Mouse (Mus musculus) heart, postnatal 0 days (tissue): ENCODE measurements at regions not wholly inside any gene's neighbourhood (a gene's known extent, or its start where the extent isn't known, plus 50 kb on each side); places are given as distances from the start of the nearest gene placed in this dataset.

Source experiments
- ATAC-seq: fragments of 200-750 bp; cut with Nextera tagmentation; 2 replicates; pipeline ENCODE4 v1.8.0; 2017; ENCODE audit warnings: low read depth, moderate number of reproducible peaks, moderate library complexity; ENCODE audit not compliant: insufficient read depth
- DNase-seq: peaks from one replicate; pipeline ENCODE4 v3.0.0-alpha.2; 2016; ENCODE audit warnings: low spot score
- H3K27ac ChIP-seq: fragments of 300-500 bp; sonication (generic); 2 replicates; pipeline ENCODE4 v1.5.1; 2014; ENCODE audit warnings: low read depth, mild to moderate bottlenecking
- H3K27me3 ChIP-seq: fragments of 300-500 bp; sonication (generic); 2 replicates; pipeline ENCODE4 v1.6.1; 2014; ENCODE audit warnings: low read length, mixed read lengths; ENCODE audit not compliant: control insufficient read depth, insufficient read depth
- H3K36me3 ChIP-seq: fragments of 300-500 bp; sonication (generic); replicated peaks from 2 replicates; pipeline ENCODE4 v1.6.1; 2014; ENCODE audit warnings: low read length, mixed read lengths; ENCODE audit not compliant: control insufficient read depth, insufficient read depth
- H3K4me1 ChIP-seq: fragments of 300-500 bp; sonication (generic); 2 replicates; pipeline ENCODE4 v1.6.1; 2014; ENCODE audit warnings: antibody characterized with exemption; ENCODE audit not compliant: control insufficient read depth, insufficient read depth
- H3K4me2 ChIP-seq: fragments of 300-500 bp; sonication (generic); 2 replicates; pipeline ENCODE4 v1.6.1; 2014; ENCODE audit warnings: low read depth, mild to moderate bottlenecking, low read length, moderate library complexity
- H3K4me3 ChIP-seq: fragments of 300-500 bp; sonication (generic); 2 replicates; pipeline ENCODE4 v1.5.1; 2014; ENCODE audit warnings: low read depth, low read length
- H3K9ac ChIP-seq: fragments of 300-500 bp; sonication (generic); replicated peaks from 2 replicates; pipeline ENCODE4 v1.6.1; 2014; ENCODE audit warnings: low read depth, low read length, mixed read lengths
- H3K9me3 ChIP-seq: fragments of 300-500 bp; sonication (generic); replicated peaks from 2 replicates; pipeline ENCODE4 v1.6.1; 2016; ENCODE audit warnings: low read length; ENCODE audit not compliant: control insufficient read depth
- CTCF ChIP-seq: IDR thresholded peaks from 2 replicates; pipeline ENCODE4 v1.5.1; 2016; ENCODE audit warnings: antibody characterized with exemption, control low read depth, low read depth
- EP300 ChIP-seq: IDR thresholded peaks from 2 replicates; pipeline ENCODE4 v1.6.1; 2016; ENCODE audit warnings: antibody characterized with exemption, low read depth
- WGBS: fragments of 180-500 bp; shearing (Covaris S2); extraction: QIAGEN DNeasy Blood & Tissue Kit; methylation state at CpG from one replicate; pipeline ENCODE4 v1.1.7; 2014; 5-methylcytosine and 5-hydroxymethylcytosine counted together

DNA sequence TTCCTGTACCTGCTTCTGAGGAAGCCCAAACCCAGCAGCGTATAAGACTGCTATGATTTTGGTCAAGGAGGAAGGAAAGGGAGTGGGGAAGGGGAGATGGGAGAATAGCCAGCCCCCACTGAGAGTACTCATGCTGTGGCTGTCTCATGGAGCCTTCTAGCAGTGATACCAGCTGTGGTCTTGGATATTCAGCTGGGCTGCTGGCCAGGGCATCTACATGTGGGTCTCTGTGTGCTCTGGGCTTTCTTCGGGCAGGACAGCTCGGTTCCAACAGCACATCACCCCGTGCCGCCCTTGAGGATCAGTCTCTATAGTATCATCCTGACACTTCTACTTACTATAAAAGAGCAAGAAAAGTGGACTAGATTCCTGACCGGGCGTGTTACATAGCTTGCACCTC lies 90.6 kb upstream of the Dapk1 start:
- Histone ChIP-seq H3K4me3 (no peak overlapping the region), H3K27ac (no peak overlapping the region), H3K4me2 (no peak overlapping the region), H3K9ac (no peak overlapping the region), H3K4me1 (no peaks in the 10 kb centered on the region), H3K36me3 (no peaks in the 10 kb centered on the region), H3K27me3 (no peaks in the 10 kb centered on the region), H3K9me3 (no peaks in the 10 kb centered on the region)
- DNase-seq (no peak), ATAC-seq (no peak)
- WGBS, result 86% methylated on average over 7 of the region's 7 CpGs
- TF ChIP-seq CTCF (no peak), EP300 (no peak)

DNA sequence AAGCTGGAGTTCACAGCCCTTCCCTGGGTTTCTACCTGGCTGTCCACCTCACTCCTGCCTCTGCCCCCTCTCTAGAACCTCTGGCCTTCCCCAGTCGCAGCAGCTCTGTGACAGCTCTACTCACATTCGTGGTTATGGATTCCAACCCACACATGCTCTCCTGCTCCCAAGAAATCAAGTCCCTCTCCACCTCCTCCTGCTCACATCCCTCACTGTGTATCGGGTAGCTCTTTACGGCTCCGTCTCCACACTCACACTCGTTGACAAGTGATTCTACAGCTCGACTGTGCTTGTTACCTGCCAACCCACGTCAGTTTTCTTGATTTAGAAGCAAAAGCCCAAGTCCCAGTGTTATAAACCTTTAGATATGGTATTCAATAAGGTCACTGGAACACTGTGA lies 90.1 kb upstream of the Dapk1 start:
- no peak overlapping the region for H3K4me3 ChIP-seq
- H3K27me3 ChIP-seq, result no peaks in the 10 kb centered on the region
- TF ChIP-seq EP300, result no peak
- no peak for TF ChIP-seq CTCF
- H3K27ac ChIP-seq, result no peak overlapping the region
- no peak overlapping the region for H3K4me2 ChIP-seq
- H3K4me1 ChIP-seq, result no peaks in the 10 kb centered on the region
- H3K9ac ChIP-seq, result no peak overlapping the region
- DNase-seq (no peak), ATAC-seq (no peak)
- H3K36me3 ChIP-seq, result no peaks in the 10 kb centered on the region
- WGBS, result 63% methylated on average over 8 of the region's 8 CpGs
- H3K9me3 ChIP-seq, result no peaks in the 10 kb centered on the region

GRCm38 (mm10) chr13:60513756-60514155 lies 88.0 kb upstream of the Dapk1 start:
- no peak for ATAC-seq

GRCm38 (mm10) chr13:60514806-60515205 lies 86.9 kb upstream of the Dapk1 start:
- no peaks in the 10 kb centered on the region for H3K27me3 ChIP-seq
- no peak overlapping the region for H3K4me2 ChIP-seq
- WGBS, result 74% methylated on average over 9 of the region's 9 CpGs
- no peaks in the 10 kb centered on the region for H3K36me3 ChIP-seq
- H3K4me1 ChIP-seq, result no peaks in the 10 kb centered on the region
- TF ChIP-seq EP300 (no peak), CTCF (no peak)
- H3K9me3 ChIP-seq, result no peaks in the 10 kb centered on the region
- no peak overlapping the region for H3K27ac ChIP-seq
- ATAC-seq (no peak), DNase-seq (no peak)
- no peak overlapping the region for H3K9ac ChIP-seq
- no peak overlapping the region for H3K4me3 ChIP-seq

More at GRCm38 (mm10) chr13:60513756-60514155, 88.0 kb upstream of the Dapk1 start:
- no peak for DNase-seq
- Histone ChIP-seq H3K4me2 (no peak overlapping the region), H3K9ac (no peak overlapping the region), H3K27ac (no peak overlapping the region), H3K27me3 (no peaks in the 10 kb centered on the region), H3K9me3 (no peaks in the 10 kb centered on the region), H3K4me3 (no peak overlapping the region), H3K36me3 (no peaks in the 10 kb centered on the region), H3K4me1 (no peaks in the 10 kb centered on the region)
- 63% methylated on average over 7 of the region's 7 CpGs for WGBS
- TF ChIP-seq CTCF, result no peak
- TF ChIP-seq EP300, result no peak

- Histone ChIP-seq H3K4me3 (no peak overlapping the region), H3K27ac (no peak overlapping the region), H3K9ac (no peak overlapping the region), H3K4me2 (no peak overlapping the region), H3K27me3 (no peaks in the 10 kb centered on the region), H3K9me3 (no peaks in the 10 kb centered on the region), H3K4me1 (no peaks in the 10 kb centered on the region), H3K36me3 (no peaks in the 10 kb centered on the region)
- ATAC-seq (no peak), DNase-seq (no peak)
- WGBS, result 82% methylated on average over 2 of the region's 2 CpGs
- TF ChIP-seq EP300, result no peak
- no peak for TF ChIP-seq CTCF
These were observed 83.7 kb upstream of the Dapk1 start for GRCm38 (mm10) chr13:60518010-60518409.

DNA sequence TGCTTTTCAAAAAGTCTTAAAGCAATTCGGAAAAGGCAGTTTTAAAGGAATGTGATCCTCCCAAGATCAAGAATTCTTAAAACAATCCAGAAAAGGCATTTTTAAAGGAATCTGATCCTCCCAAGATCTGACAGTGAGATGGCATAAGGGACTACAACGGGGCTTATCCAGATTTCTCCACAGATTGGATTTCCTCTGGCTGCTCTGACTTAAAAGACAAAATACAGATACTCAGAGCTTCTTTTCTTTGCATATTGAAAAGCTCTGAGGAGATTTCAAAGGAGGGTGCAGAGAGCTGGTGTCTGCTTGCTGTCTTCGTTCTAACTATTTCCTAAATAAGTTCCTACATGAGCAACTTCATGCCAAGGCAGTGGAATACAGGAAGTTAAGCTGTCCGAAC lies 82.0 kb upstream of the Dapk1 start:
- 48% methylated on average over 4 of the region's 4 CpGs for WGBS

More for the DNA sequence above, 82.0 kb upstream of the Dapk1 start:
- no peaks in the 10 kb centered on the region for H3K9me3 ChIP-seq
- no peaks in the 10 kb centered on the region for H3K4me1 ChIP-seq
- no peak overlapping the region for H3K9ac ChIP-seq
- H3K27ac ChIP-seq, result no peak overlapping the region
- no peak for ATAC-seq
- DNase-seq, result no peak
- H3K27me3 ChIP-seq, result no peaks in the 10 kb centered on the region
- TF ChIP-seq CTCF (no peak), EP300 (no peak)
- no peaks in the 10 kb centered on the region for H3K36me3 ChIP-seq
- no peak overlapping the region for H3K4me2 ChIP-seq
- H3K4me3 ChIP-seq, result no peak overlapping the region
